Mouse (Mus musculus) MEL (cell line): Measurements from ENCODE around the gene Sox21. TPM values are rescaled to one million over a fixed set of nuclear protein-coding genes. Genes with fewer than 3 reads are reported as not detected.

Experiments
- DNase-seq: peaks from one replicate; pipeline ENCODE4 v3.0.0; 2011; ENCODE audit warnings: low read depth, low spot score
- H3K27ac ChIP-seq: 2 replicates; pipeline ENCODE4 v1.5.1; 2012; ENCODE audit warnings: low read depth, mild to moderate bottlenecking, control low read depth, low read length, moderate library complexity; ENCODE audit not compliant: control insufficient read depth
- H3K27me3 ChIP-seq, 2 experiments: fragments of 150-350 bp in 1 of 2; sonication (generic) in 1 of 2; 2 replicates each; pipeline ENCODE4 v1.6.1; 2012; ENCODE audit warnings: low read length in 2 of 2, mild to moderate bottlenecking in 2 of 2, improper control_type of control experiment in 1 of 2, moderate library complexity in 1 of 2; ENCODE audit not compliant: insufficient read depth in 2 of 2, control insufficient read depth in 1 of 2
- H3K36me3 ChIP-seq, 2 experiments: 2 replicates each; pipeline ENCODE4 v1.6.1; 2012 to 2014; ENCODE audit warnings: low read length in 2 of 2, improper control_type of control experiment in 1 of 2, inconsistent platforms in 1 of 2, mild to moderate bottlenecking in 1 of 2; ENCODE audit not compliant: insufficient read depth in 2 of 2, control insufficient read depth in 1 of 2
- H3K4me1 ChIP-seq, 2 experiments: fragments of 150-350 bp in 1 of 2; sonication (generic) in 1 of 2; 2 replicates each; pipeline ENCODE4 v1.6.1; 2012; ENCODE audit warnings: low read length in 2 of 2, improper control_type of control experiment in 1 of 2, mild to moderate bottlenecking in 1 of 2; ENCODE audit not compliant: insufficient read depth in 2 of 2, control insufficient read depth in 1 of 2
- H3K4me3 ChIP-seq, 2 experiments: fragments of 150-350 bp in 1 of 2; sonication (generic) in 1 of 2; 2 replicates each; pipeline ENCODE4 v1.5.1; 2012; ENCODE audit warnings: low read depth in 2 of 2, low read length in 2 of 2, mild to moderate bottlenecking in 2 of 2, moderate library complexity in 2 of 2, control low read depth in 1 of 2, improper control_type of control experiment in 1 of 2; ENCODE audit not compliant: control insufficient read depth in 1 of 2, insufficient read depth in 1 of 2
- H3K79me2 ChIP-seq: 2 replicates; pipeline ENCODE4 v1.6.1; 2012; ENCODE audit warnings: mild to moderate bottlenecking, low read length, moderate library complexity; ENCODE audit not compliant: control insufficient read depth, poor library complexity, insufficient read depth
- H3K9ac ChIP-seq: 2 replicates; pipeline ENCODE4 v1.6.1; 2012; ENCODE audit warnings: low read depth, mild to moderate bottlenecking, control low read depth, low read length, moderate library complexity; ENCODE audit not compliant: control insufficient read depth, poor library complexity, severe bottlenecking
- H3K9me3 ChIP-seq: fragments of 150-350 bp; sonication (generic); replicated peaks from 2 replicates; pipeline ENCODE4 v1.6.1; 2012; ENCODE audit warnings: mild to moderate bottlenecking, low read length, improper control_type of control experiment, moderate library complexity; ENCODE audit not compliant: insufficient read depth
- BHLHE40 ChIP-seq: IDR thresholded peaks from 2 replicates; pipeline ENCODE4 v1.6.1; 2012; ENCODE audit warnings: low read depth, mild to moderate bottlenecking, inconsistent platforms, low read length, improper control_type of control experiment, borderline replicate concordance
- CHD1 ChIP-seq: IDR thresholded peaks from 2 replicates; pipeline ENCODE4 v1.6.1; 2012; ENCODE audit warnings: low read depth, mild to moderate bottlenecking, inconsistent platforms, low read length, improper control_type of control experiment
- CTCF ChIP-seq, 3 experiments: IDR thresholded peaks in 2 of 3; conservative IDR thresholded peaks in 1 of 3; 2 replicates each; pipeline ENCODE4 v1.5.1; 2011 to 2012; ENCODE audit warnings: low read length in 3 of 3, low read depth in 2 of 3, mild to moderate bottlenecking in 2 of 3, improper control_type of control experiment in 1 of 3, inconsistent platforms in 1 of 3, mixed read lengths in 1 of 3, moderate library complexity in 1 of 3; ENCODE audit not compliant: control insufficient read depth in 1 of 3, insufficient read depth in 1 of 3, poor library complexity in 1 of 3, severe bottlenecking in 1 of 3
- ELF1 ChIP-seq: IDR thresholded peaks from 2 replicates; pipeline ENCODE4 v1.6.1; 2014; ENCODE audit warnings: low read depth, mild to moderate bottlenecking, inconsistent platforms, low read length, improper control_type of control experiment, moderate library complexity
- ETS1 ChIP-seq: IDR thresholded peaks from 2 replicates; pipeline ENCODE4 v1.6.1; 2012; ENCODE audit warnings: low read depth, mild to moderate bottlenecking, inconsistent platforms, low read length, improper control_type of control experiment, moderate library complexity
- GABPA ChIP-seq: IDR thresholded peaks from 2 replicates; pipeline ENCODE4 v1.6.1; 2012; ENCODE audit warnings: low read depth, mild to moderate bottlenecking, inconsistent platforms, low read length, improper control_type of control experiment, moderate library complexity
- GATA1 ChIP-seq: IDR thresholded peaks from 2 replicates; pipeline ENCODE4 v1.6.1; 2011; ENCODE audit warnings: low read depth, low read length, improper control_type of control experiment
- MAFK ChIP-seq: IDR thresholded peaks from 2 replicates; pipeline ENCODE4 v1.6.1; 2011; ENCODE audit warnings: low read depth, mild to moderate bottlenecking, low read length, improper control_type of control experiment, borderline replicate concordance
- MAX ChIP-seq: IDR thresholded peaks from 2 replicates; pipeline ENCODE4 v1.6.1; 2011; ENCODE audit warnings: low read length, improper control_type of control experiment
- MEF2A ChIP-seq: IDR thresholded peaks from 2 replicates; pipeline ENCODE4 v1.6.1; 2014; ENCODE audit warnings: low read depth, mild to moderate bottlenecking, inconsistent platforms, low read length, improper control_type of control experiment; ENCODE audit not compliant: poor library complexity, insufficient replicate concordance, severe bottlenecking; ENCODE audit errors: extremely low read depth
- MYC ChIP-seq: IDR thresholded peaks from 2 replicates; pipeline ENCODE4 v1.6.1; 2011; ENCODE audit warnings: low read depth, mild to moderate bottlenecking, low read length, improper control_type of control experiment, moderate library complexity
- NELFE ChIP-seq: IDR thresholded peaks from 2 replicates; pipeline ENCODE4 v1.6.1; 2011; ENCODE audit warnings: low read depth, low read length, improper control_type of control experiment
- NRF1 ChIP-seq: IDR thresholded peaks from 2 replicates; pipeline ENCODE4 v1.6.1; 2014; ENCODE audit warnings: low read depth, mild to moderate bottlenecking, inconsistent platforms, low read length, improper control_type of control experiment, moderate library complexity; ENCODE audit not compliant: poor library complexity, insufficient read depth, severe bottlenecking
- RAD21 ChIP-seq: IDR thresholded peaks from 2 replicates; pipeline ENCODE4 v1.6.1; 2011; ENCODE audit warnings: mild to moderate bottlenecking, low read depth, low read length, improper control_type of control experiment
- RCOR1 ChIP-seq: IDR thresholded peaks from 2 replicates; pipeline ENCODE4 v1.6.1; 2012; ENCODE audit warnings: low read depth, mild to moderate bottlenecking, inconsistent platforms, low read length, improper control_type of control experiment
- SIN3A ChIP-seq: IDR thresholded peaks from 2 replicates; pipeline ENCODE4 v1.6.1; 2012; ENCODE audit warnings: low read length, improper control_type of control experiment, inconsistent platforms
- TAL1 ChIP-seq: IDR thresholded peaks from 2 replicates; pipeline ENCODE4 v1.6.1; 2012; ENCODE audit warnings: mild to moderate bottlenecking, inconsistent platforms, low read length, moderate library complexity, mixed read lengths
- TBP ChIP-seq: IDR thresholded peaks from 2 replicates; pipeline ENCODE4 v1.8.0; 2011; ENCODE audit warnings: low read depth, low read length, improper control_type of control experiment
- TCF12 ChIP-seq: IDR thresholded peaks from 2 replicates; pipeline ENCODE4 v1.6.1; 2014; ENCODE audit warnings: low read depth, mild to moderate bottlenecking, inconsistent platforms, low read length, improper control_type of control experiment, moderate library complexity
- UBTF ChIP-seq: IDR thresholded peaks from 2 replicates; pipeline ENCODE4 v1.6.1; 2012; ENCODE audit warnings: low read depth, mild to moderate bottlenecking, inconsistent platforms, low read length, improper control_type of control experiment, moderate library complexity, borderline replicate concordance; ENCODE audit not compliant: insufficient read depth
- USF1 ChIP-seq: IDR thresholded peaks from 2 replicates; pipeline ENCODE4 v1.6.1; 2014; ENCODE audit warnings: low read depth, mild to moderate bottlenecking, inconsistent platforms, low read length, improper control_type of control experiment, moderate library complexity
- USF2 ChIP-seq, 2 experiments: IDR thresholded peaks; 2 replicates each; pipeline ENCODE4 v1.6.1; 2011 to 2012; ENCODE audit warnings: improper control_type of control experiment in 2 of 2, low read length in 2 of 2, borderline replicate concordance in 1 of 2, inconsistent platforms in 1 of 2, low read depth in 1 of 2, mild to moderate bottlenecking in 1 of 2; ENCODE audit not compliant: insufficient read depth in 1 of 2
- ZMIZ1 ChIP-seq: IDR thresholded peaks from 2 replicates; pipeline ENCODE4 v1.6.1; 2012; ENCODE audit warnings: low read depth, mild to moderate bottlenecking, inconsistent platforms, low read length, improper control_type of control experiment, moderate library complexity
- ZNF384 ChIP-seq: IDR thresholded peaks from 2 replicates; pipeline ENCODE4 v1.6.1; 2012; ENCODE audit warnings: low read depth, mild to moderate bottlenecking, inconsistent platforms, low read length, improper control_type of control experiment
- polyA plus RNA-seq, 2 experiments: library from polyadenylated mRNA; stranded (reverse) in 1 of 2; unstranded in 1 of 2; fragments of >175 nt in 1 of 2; fragments of >200 nt in 1 of 2; gene quantifications; 2 replicates each; pipeline versions ENCODE4 v1.2.1 to v1.2.4; 2012; ENCODE audit warnings: low replicate concordance in 2 of 2, low read depth in 1 of 2; ENCODE audit not compliant: insufficient read length in 2 of 2, insufficient read depth in 1 of 2, missing spikeins in 1 of 2
- total RNA-seq: library from RNA; depleted of rRNA; stranded (reverse); fragments of 300-350 nt; gene quantifications from 2 replicates; pipeline ENCODE4 v1.2.3, GENCODE M21; 2012; rRNA removed

The Sox21 gene
- not detected in 2 replicates for total RNA-seq
- not detected for polyA plus RNA-seq

DNA sequence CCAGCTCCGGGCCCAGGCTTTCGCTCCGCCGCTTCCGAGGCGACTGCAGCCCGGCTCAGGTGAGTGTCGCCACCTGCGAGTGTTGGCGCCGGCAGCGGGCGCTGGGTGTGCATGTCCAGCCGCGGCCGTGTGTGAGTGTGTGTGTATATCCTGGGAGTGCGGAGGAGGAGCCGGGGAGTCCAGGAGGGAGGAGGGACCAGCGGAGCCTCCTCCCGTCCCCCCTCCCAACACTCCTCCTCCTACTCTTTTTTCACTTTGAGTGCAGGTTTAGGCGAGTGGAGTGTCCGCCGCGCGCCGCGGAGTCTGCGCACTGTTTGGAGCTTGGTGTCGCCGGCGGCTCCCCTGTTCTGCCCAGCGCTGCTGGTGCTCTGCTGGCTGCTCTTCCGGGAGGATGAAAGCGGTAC, at the start of gene Sox21:
Sox21 (minus strand) TSS at position 145 of the 404 bp plus-strand sequence.
- Histone ChIP-seq H3K4me3 (no peak within 1 kb of the TSS), H3K36me3 (no peaks in the 10 kb centered on the region), H3K9ac (no peak within 1 kb of the TSS), H3K79me2 (no peaks in the 10 kb centered on the region), H3K27ac (no peak within 1 kb of the TSS), H3K4me1 (no peaks in the 10 kb centered on the region), H3K9me3 (no peaks in the 10 kb centered on the region), H3K27me3 (no peaks in the 10 kb centered on the region)
- no peak for TF ChIP-seq TAL1
- TF ChIP-seq NRF1: no peak
- TF ChIP-seq GABPA: no peak
- no peak for TF ChIP-seq NELFE
- TF ChIP-seq RAD21: no peak
- no peak for TF ChIP-seq UBTF
- TF ChIP-seq USF1: no peak
- no peak for TF ChIP-seq TCF12
- TF ChIP-seq TBP: no peak
- TF ChIP-seq USF2 (IDR thresholded peaks at IDR 0.05; ENCODE audit: borderline replicate concordance in 1 of 2, insufficient read depth in 1 of 2, low read depth in 1 of 2, low read length in 2 of 2): no peak
- TF ChIP-seq ZNF384: no peak
- no peak for TF ChIP-seq MAX
- no peak for TF ChIP-seq BHLHE40
- TF ChIP-seq MYC: no peak
- no peak for TF ChIP-seq SIN3A
- no peak for DNase-seq

DNA sequence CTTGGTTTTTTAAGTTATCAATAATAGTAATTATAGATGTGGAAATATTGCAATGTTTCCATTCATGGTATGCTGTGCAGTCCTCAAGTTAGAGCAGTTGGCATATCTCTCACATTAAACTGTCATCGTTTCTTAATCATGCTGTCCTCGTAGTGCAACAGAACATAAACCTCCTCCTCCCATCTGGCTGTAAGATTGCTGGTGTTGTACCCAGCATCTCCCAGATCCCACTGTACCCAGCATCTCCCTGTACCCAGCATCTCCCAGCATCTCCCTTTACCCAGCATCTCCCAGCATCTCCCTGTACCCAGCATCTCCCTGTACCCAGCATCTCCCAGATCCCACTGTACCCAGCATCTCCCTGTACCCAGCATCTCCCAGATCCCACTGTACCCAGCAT, 49.3 kb upstream of the Sox21 start:
- no peaks in the 10 kb centered on the region; a peak in 2 of 4 replicates for H3K36me3 ChIP-seq
- H3K9ac ChIP-seq: no peak overlapping the region
- no peak overlapping the region for H3K27ac ChIP-seq
- no peaks in the 10 kb centered on the region for H3K9me3 ChIP-seq
- no peak for TF ChIP-seq ELF1
- no peak for TF ChIP-seq ZMIZ1
- no peak for TF ChIP-seq MAX
- no peak for TF ChIP-seq MEF2A
- no peak for TF ChIP-seq MAFK
- no peak for TF ChIP-seq RAD21
- TF ChIP-seq RCOR1: no peak
- TF ChIP-seq ETS1: no peak
- TF ChIP-seq NRF1: no peak
- no peak for TF ChIP-seq CTCF (IDR thresholded peaks at IDR 0.05 in 2 of 3, conservative IDR thresholded peaks at IDR 0.05 in 1 of 3; ENCODE audit: control insufficient read depth in 1 of 3, insufficient read depth in 1 of 3, low read depth in 2 of 3, low read length in 3 of 3, poor library complexity in 1 of 3, severe bottlenecking in 1 of 3)
- TF ChIP-seq TAL1: no peak
- TF ChIP-seq GATA1: no peak
- TF ChIP-seq BHLHE40: no peak
- no peak for TF ChIP-seq CHD1
- TF ChIP-seq NELFE: no peak
- TF ChIP-seq ZNF384: no peak
- H3K27me3 ChIP-seq: no peaks in the 10 kb centered on the region; a peak in 1 of 4 replicates
- no peak for DNase-seq
- no peaks in the 10 kb centered on the region for H3K79me2 ChIP-seq
- H3K4me1 ChIP-seq: peaks cover 0 to 2% of the 10 kb centered on the region in 2 experiments; a peak in 1 of 4 replicates
- no peak overlapping the region for H3K4me3 ChIP-seq
